Mouse (Mus musculus) T-helper 2 cell (primary cell): Measurements from ENCODE around the gene 1500009L16Rik.

Source experiments
- in situ Hi-C: fragments of 300-600 bp; cut with MboI, MseI; formaldehyde crosslinking; loops from one replicate; pipeline ENCODE4 v1.15.1; 2025; ENCODE audit warnings: high pct_unique_total_duplicates

The 1500009L16Rik gene

DNA sequence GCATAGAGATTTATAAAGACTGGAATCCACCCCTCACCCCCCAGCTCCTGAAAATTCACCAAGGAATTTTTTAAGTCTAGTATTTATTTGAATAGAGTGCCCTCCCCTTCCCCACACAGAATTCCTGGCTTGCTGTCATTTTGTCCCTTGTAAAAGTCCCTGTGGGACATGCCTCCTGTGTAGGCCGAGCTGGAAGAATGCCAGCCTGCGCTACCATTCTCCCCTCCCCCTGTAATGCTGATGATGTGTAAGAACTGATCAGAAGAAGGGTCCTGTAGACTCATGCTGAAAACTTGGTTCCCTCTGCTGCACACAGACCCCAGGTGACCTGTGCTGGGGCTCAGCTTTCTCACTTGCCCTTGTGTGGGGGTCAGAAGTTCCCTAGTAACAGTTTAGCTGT is 37.9 kb downstream of the 1500009L16Rik start:
- in situ Hi-C loops: no loop called here

DNA sequence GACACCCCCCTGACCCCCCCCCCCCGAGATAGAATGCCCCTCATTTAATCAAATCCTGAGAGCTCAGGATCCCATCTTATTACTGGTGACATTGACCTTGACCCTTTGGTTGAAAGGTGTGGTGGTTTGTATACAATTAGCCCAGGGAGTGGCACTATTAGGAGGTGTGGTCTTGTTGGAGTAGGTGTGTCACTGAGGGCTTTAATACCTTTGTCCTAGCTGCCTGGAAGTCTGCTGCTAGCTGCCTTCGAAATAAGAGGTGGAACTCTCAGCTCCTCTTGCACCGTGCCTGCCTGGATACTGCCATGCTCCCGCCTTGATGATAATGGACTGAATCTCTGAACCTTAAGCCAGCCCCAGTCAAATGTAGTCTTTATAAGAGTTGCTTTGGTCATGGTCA is 41.2 kb downstream of the 1500009L16Rik start:
- in situ Hi-C loops: no loop called here

DNA sequence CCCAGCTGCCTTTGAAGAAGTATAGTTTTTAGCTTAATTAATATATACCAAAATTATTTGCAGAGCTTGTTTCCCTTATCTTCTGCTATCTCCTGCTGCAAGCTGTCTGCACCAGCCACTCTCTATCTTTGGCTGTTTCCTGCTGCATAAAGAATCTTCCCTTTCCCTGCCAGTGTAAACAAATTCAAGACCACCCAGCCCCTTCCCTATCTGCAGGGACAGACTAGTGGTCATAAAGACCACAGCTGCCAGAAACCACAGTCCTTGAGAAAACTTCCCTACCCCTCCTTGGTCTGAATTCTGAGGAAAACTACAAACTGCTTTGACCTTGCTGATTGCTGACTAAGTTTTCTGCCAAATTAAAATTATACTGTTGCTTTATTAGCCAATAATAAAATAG is 44.2 kb downstream of the 1500009L16Rik start:
- in situ Hi-C loops: no loop called here

DNA sequence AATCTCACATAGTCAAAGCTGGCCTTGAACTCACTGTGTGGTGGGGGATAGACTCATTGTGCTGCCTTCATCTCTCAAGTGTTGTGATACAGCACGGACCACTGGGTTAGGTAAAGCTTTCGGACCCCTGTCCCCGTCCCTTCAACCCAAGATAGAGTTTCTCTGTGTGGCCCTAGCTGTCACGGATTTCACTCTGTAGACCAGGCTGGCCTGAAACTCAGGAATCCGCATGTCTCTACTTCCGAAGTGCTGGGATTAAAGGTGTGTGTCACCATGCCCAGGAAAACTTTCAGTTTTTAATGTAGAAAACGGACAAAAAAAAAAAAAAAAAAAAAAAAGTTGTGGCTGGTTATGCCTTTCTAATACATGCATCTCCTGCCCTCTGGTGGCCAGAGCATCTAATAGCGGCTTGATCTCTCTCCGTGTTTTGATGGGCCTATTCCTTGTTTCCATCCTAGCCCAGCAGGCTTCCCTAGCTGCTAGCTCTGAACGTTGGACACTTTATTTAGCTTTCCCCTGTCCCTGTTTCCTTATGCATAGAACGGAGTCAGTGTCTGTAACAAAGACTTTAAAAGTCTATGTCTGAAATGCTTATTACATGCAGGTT is 53.7 kb downstream of the 1500009L16Rik start:
- in situ Hi-C loops: no loop called here

DNA sequence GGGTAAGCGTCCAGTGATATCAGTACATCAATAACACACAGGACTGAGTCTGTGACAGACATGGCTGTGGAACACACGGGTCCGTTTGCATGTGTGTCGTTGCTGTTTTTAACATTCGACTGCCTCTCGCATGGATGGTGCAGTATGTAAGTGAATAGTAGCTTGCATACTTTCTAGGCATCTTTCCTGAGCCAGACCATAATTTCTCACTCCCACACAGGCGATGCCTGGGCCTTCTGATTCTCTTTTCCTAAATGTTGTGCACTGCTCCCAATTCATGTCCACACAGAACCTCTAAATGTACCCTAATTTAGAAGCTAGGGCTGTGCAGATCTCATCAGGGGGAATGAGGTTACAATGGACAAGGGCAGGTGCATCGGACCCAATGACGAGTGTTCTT is 54.6 kb downstream of the 1500009L16Rik start:
- in situ Hi-C loops: no loop called here

DNA sequence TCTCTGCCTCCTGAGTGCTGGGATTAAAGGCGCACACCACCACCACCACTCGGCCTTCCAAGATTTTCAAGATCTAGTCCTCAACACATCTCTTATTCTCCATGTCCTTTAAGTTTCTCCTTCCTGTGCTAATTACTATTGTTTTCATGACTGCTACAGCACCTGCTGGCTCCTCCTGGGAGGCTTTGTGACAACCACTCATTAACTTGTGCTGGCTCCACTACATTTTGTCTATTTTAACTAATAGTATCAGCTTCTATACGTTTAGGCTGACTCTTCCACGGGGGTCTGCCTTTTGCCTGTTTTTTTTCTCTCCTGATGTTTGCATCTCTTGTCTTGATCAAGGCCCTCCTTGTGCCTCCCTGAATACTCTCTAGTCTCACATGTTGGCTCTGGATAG is 59.2 kb downstream of the 1500009L16Rik start:
- in situ Hi-C loops: no loop called here

DNA sequence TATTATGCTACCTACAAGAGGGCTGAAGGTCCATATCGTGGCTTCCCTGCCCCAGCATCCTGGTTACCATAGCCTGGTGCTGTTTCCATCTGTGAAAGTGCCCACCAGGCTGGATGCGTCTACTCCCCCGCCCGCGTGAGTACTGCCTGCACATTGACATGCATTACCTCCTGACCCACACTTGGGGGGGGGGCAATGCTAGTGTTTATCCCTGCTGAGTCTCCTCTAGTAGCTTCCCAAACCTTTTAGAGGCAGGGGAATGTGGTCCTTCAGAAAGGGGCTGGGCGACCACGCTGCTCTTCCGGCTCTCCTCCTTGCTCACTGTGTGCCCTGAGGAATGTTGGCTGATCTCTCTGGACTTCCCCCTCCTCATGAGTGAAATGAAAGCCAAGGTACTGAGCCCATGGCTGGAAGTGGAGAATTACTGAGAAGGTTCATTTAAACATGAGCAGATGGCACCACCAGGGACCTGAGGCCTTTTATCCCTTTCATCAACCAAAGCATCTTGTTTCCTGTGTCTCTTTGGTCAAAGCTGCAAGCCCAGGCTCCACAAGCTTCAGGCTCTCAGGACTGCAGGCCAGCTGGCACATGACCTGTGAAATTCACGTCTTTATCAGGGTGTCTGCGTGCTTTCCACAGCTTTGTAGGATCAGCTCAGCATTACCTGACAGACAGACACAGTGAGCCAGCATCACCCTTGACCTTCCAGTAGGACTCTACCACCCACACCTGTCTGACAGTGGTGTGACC is 59.9 kb downstream of the 1500009L16Rik start:
- in situ Hi-C loops: no loop called here

DNA sequence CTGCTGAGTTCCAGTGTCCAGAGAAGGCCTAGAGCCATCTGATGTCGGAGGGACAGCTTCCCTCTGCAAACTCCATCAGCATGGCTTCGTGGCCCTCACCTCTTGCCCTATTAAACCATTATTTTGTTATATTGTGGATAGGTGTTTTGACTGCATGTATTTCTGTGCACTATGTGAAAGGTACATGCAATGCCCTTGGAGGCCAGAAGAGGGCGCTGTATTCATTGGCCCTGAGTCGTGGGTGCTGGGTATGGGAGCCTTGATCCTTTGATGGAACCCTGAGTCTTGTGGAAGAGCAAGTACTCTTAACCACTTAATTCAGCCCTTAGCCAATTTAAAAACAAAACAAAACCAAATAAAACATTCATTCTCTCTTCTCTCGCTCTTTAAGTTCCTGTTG is 62.3 kb downstream of the 1500009L16Rik start:
- in situ Hi-C loops: no loop called here

DNA sequence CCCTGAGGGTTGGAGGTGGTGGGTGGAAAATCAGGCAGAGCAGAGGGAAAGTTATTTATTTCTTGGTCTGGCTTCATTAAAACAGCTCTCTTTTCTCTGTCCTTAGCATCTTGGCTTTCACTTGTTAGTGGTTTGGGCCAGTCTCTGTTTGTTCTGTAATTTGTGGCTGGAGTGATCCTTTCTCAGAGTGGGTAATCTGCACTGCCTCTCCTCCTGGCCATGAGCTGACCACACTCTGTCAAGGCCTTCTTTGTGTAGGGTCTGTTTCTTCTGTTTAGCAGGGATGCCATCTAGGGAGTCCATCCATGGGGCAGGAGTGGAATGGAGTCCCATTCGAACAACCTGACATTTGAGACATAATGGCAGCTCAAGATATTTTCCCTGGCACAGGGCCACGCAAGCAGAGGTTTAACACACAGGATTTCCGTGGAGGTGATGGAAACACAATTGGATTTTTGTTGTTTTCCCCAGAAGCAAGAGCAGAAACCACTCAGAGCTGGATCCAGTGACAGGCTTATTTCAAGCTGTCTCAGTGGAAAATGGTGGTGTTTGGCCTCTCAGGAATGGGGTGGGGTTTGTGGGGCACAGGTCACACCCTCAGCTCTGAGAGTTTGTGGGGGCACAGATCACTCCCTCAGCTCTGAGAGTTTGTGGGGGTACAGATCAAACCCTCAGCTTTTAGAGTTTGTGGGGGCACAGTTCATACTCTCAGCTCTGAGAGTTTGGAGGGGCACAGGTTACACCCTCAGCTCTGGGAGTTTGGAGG is 63.1 kb downstream of the 1500009L16Rik start:
- in situ Hi-C loops: no loop called here

DNA sequence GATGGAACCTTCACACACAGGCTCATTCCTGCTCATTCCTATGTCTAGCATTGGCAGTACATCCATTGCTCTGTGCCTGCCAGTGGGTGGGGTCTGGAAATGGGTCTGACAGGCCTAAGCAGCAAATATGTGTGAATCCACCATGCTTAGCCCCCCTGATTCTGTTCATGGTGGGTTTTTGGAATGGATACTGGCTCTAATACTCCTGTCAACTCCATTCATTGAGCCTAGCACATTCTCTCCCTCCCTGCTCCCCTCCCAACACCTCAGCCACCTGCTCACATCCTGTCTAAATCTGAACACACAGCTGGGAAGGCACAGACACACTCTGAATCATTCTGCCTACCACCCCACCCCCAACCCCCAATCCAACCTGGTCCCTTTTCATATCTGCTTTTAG is 72.4 kb downstream of the 1500009L16Rik start:
- in situ Hi-C loops: no loop called here

DNA sequence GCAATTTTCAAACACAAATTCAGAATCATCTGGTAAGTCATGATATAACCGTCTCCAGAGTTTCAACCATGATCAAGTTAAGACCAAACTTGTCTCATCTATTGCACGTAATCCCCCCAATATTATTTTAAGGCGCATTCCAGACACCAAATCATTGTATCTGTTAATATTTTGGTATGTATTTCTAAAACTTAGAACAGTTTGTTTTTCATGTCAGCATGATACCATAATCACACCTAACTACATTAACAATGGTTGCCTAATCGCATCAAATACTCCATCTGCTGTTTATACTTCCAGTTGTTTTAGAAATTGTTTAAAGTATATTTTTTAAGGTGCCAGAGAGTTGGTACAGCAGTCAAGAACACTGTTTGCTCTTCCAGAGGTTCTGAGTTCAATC is 72.8 kb downstream of the 1500009L16Rik start:
- in situ Hi-C loops: no loop called here

DNA sequence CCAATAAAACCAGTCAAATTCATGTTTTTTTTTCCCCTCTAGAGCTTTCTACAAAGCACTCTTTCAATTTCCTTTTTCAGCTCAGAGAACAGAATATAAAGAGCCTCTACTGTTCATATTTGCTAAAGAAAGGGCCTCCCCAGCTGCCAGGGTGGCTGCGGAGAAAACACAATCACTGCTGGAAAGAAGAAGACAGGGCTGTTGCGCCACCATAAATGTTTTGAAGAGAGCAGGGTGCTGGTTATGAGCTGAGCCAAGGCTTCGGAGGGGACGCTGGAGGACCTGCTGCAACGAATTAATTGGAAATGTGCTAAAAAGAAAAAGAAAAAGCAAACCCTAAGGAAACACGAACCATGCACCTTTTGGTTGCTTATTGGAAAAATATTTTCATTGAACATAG is 81.4 kb downstream of the 1500009L16Rik start:
- in situ Hi-C loops: no loop called here

DNA sequence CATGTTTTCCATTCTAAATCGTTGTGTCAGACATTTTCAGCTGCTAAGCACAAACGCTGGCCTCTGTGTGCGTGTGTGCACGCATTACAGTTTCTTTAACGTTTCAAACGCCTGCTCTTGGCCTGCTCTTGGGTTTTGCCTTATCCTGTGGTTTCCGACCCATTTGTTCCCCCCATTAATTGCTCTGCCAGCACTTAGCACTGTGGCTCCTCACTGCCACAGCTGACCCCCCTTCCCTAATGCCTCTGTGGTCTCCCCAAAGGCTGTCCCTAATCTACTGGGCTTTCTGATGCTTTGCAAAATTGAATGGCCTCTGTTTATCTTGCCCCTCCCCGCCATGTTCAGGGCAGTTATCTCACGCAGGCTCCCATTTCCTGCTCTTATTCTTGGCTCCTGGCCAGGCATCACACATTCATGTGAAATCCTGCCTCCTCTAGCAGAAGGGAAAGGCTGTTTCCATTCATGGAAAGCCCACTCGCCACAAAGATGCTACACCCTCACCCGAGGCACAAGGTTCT is 82.6 kb downstream of the 1500009L16Rik start:
- in situ Hi-C loops: no loop called here

DNA sequence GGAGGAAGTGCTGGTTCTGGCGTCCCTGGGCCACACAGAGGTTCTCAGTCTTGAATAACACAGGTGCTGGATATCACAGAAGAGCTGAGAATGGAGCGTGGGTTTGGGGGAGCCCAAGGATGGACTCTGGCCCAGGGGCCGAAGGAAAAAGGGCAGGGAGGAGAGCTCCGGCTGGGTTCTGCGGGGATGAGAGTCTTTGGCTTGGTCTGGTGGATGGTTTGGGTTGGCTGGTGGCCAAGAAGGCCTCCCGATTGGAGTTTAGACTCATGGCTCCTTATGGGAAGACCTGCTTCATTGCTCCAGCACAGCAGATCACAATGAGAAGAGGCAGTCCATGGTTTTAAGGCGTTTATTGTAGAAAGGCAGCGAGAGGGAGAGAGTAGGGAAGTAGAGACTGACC is 84.6 kb downstream of the 1500009L16Rik start:
- in situ Hi-C loops: no loop called here
